Mouse (Mus musculus): Measurements from ENCODE around the gene Trnp1. TPM values are rescaled to one million over a fixed set of nuclear protein-coding genes. Genes with fewer than 3 reads are reported as not detected.
"Not testable (repeated sequence)": the region's sequence is repeated elsewhere in the genome, so short reads cannot be mapped to it uniquely, and the experiment has no call there.

Trnp1 gene
- polyA plus RNA-seq (2015; fragmentation: Nextera tagmentation; extraction: Ambion mirVana), result 6.4 and 6.9 TPM in 2 replicates

DNA sequence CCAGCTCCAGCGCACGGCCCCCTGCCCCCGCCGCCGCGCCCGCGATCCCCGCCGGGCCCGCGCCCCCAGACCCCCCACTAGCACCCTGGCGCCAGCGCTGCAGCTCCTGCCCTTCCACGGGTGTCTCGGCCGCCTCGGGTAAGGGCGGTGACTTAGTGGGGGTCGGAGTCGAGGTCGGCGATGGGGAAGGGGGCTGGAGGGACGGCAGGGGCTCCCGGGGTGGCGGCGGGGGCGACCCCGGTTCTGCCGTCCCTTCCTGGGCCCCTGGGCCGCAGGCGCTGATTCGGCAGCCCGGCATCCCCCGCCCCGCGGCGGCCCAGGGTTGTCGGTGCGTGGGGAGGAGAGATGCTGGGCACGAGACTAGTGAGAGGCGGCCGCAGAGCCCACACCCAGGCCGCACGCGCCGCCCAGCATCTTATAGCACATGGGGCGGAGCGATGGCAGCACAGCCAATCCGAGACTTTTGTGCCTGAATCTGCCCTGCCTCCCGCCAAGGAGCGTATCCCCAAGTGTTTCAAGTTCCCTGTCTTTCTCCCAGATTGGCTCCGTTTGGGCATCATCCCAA, at the start of gene Trnp1:
Gene Trnp1, minus strand, starts transcription at position 391 of the 565 bp plus-strand sequence.
- Histone ChIP-seq H3K4me3 (peak within 1 kb of the TSS; percentile 67), H3K4me2 (peak within 1 kb of the TSS; percentile 89), H3K4me1 (peaks cover 25% of the 10 kb centered on the region), H3K27me3 (replicated peaks) (peaks cover 74% of the 10 kb centered on the region), H3K9me3 (no peaks in the 10 kb centered on the region), H3K9ac (peak within 1 kb of the TSS; percentile 63), H3K36me3 (replicated peaks) (no peaks in the 10 kb centered on the region), H3K27ac (no peak within 1 kb of the TSS)
- peak; percentile 93 for ATAC-seq (replicated peaks)
- WGBS, result 1% methylated on average over 51 of the region's 53 CpGs

DNA sequence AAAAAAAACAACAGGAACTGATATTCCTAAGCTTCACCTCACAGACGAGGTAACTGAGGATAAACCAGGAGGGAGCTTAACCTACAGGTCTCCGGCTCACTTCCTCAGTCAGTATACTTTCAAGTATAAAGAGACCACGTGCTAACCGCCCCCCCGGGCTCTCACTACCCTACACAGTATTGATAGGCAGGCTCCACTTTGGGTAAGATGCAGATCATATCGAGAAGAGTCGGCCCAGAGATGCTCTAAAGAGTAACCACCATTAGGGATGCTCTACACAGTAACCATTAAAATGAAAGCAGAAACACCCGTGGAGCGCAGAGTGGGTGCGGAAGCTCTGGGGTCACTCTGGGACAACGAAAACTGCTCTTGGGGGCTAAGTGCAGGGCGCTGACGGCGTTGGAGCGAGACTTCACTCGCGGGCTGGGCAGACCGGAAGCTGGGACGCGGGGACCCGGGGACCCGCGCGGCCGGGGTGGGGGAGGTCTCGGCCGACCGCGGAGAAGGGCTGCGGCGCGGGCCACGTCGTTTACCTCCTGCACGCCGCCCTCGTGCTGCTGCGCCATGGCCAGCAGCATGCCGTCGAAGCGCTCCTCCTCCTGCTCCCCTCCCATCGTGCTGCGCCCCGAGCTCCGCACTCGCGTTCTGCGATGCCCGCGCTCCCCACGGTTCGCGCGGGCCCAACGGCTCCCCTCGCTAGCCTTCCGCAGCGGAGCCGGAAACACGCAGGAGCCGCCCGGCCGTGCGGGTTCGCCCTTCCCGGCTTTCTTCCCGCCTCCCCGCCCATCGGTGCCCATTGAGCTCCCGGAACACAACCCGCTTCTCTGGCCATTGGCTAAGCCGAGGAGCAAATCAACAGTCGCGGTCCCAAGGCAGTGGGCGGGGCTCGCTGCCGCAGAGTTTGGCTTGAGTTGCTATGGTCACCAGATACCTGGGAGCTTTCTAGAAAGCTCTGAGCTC, 47.2 kb upstream of the Trnp1 start, which contains the start of gene Nudc:
Gene Nudc, minus strand, starts transcription at position 725 of the 960 bp plus-strand sequence.
- Histone ChIP-seq H3K36me3 (replicated peaks) (peaks cover 4% of the 10 kb centered on the region), H3K27ac (peak within 1 kb of the TSS; percentile 84), H3K4me3 (peak within 1 kb of the TSS; percentile 85), H3K4me2 (peak within 1 kb of the TSS; percentile 87), H3K27me3 (replicated peaks) (no peaks in the 10 kb centered on the region), H3K4me1 (peaks cover 18% of the 10 kb centered on the region), H3K9ac (peak within 1 kb of the TSS; percentile 84), H3K9me3 (no peaks in the 10 kb centered on the region)
- under 1% methylated on average over 77 of the region's 77 CpGs for WGBS
- ATAC-seq (replicated peaks), result peak; percentile 99

DNA sequence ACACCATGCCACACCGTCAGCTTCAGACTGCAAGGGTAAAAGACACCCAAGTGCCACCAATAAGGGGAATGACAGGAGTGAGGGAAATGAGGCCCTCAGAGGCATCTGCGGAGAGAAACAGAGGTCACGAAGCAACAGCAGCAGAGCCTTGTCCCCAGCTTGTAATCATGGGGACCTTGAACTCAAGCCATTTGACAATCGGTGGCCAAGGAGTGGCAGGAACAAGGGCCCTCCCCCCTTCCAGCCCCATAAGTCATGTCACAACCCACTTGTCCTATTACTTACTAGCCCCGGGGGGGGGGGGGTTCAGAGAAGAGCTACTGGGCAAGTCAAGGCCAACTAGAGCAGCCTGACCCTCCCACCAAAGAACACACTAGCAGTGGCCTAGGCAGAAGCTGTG, 38.3 kb upstream of the Trnp1 start:
- ATAC-seq (replicated peaks), result no peak
- 89% methylated on average over 5 of the region's 5 CpGs for WGBS
- no peaks in the 10 kb centered on the region for H3K27me3 ChIP-seq (replicated peaks)
- H3K4me3 ChIP-seq, result no peak overlapping the region
- H3K9me3 ChIP-seq, result no peaks in the 10 kb centered on the region
- no peak overlapping the region for H3K27ac ChIP-seq
- peaks cover 44% of the 10 kb centered on the region for H3K36me3 ChIP-seq (replicated peaks)
- no peaks in the 10 kb centered on the region for H3K4me1 ChIP-seq
- H3K9ac ChIP-seq, result no peak overlapping the region
- H3K4me2 ChIP-seq, result no peak overlapping the region

DNA sequence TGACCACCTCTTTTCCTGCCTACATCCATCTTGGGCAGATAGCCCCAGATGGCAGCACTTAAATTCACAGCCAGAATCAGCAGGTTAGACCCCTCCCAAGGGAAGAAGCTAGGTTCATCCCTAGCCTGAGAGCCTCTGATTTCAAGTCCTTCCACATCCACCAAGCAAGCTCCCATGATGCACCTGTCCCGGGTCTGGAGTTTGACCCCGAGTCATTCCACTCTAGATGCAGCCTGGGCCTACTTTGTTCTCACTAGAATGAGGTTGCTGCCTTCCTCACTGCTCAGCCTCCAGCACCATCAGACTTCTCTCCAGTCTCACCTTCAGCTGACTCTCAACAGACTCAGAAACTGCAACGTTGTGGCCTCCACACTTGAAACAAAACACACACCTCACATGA, 37.7 kb upstream of the Trnp1 start:
- ATAC-seq (replicated peaks), result no peak
- Histone ChIP-seq H3K27me3 (replicated peaks) (no peaks in the 10 kb centered on the region), H3K9me3 (no peaks in the 10 kb centered on the region), H3K4me2 (no peak overlapping the region), H3K4me3 (no peak overlapping the region), H3K27ac (no peak overlapping the region), H3K4me1 (no peaks in the 10 kb centered on the region), H3K9ac (no peak overlapping the region), H3K36me3 (replicated peaks) (peaks cover 48% of the 10 kb centered on the region)
- WGBS, result 87% methylated on average over 3 of the region's 3 CpGs

DNA sequence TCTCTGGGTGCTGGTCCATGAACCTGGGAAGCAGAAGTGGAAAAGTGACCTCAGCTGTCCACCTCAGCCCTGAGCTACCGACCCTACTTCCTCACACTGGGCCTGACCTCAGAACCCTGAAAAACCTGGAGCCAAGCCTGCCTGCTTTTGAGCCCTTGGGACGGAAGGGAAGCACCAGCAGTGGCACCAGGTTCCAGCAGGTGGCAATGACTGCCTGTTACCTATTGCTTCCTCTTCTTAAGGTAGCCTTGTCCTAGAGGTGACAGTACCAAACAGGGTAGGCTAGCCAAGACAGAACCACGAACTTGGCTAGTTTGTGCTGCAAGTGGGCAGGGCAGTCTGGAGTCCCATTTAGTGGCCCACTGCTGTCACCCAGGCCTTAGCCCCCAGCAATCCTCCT, 34.4 kb upstream of the Trnp1 start:
- 91% methylated on average over 3 of the region's 3 CpGs for WGBS
- Histone ChIP-seq H3K4me3 (no peak overlapping the region), H3K9ac (no peak overlapping the region)

DNA sequence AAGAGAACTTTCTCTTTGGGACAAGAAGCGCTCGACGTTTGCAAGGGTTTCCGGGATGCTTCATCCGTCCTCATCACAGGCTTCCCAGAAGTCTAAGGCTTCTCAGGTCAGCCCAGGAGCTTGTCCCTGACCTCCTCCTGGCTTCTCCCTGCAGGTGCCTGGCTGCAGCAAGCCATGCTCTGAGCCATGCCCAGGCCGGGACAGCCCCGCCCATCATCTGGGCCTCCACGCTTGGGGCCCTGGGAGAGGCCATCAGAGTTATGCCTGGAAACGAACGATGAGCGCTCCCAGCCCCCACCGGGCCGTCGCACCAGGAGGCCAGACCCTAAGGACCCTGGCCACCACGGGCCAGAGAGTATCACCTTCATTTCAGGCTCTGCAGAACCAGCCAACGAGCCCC, 29.4 kb upstream of the Trnp1 start:
- 76% methylated on average over 16 of the region's 16 CpGs for WGBS
- Histone ChIP-seq H3K4me1 (no peaks in the 10 kb centered on the region), H3K27me3 (replicated peaks) (no peaks in the 10 kb centered on the region), H3K27ac (no peak overlapping the region), H3K9ac (no peak overlapping the region), H3K36me3 (replicated peaks) (peaks cover 20% of the 10 kb centered on the region), H3K4me3 (no peak overlapping the region), H3K4me2 (no peak overlapping the region), H3K9me3 (no peaks in the 10 kb centered on the region)
- ATAC-seq (replicated peaks), result no peak

More for the DNA sequence above, 34.4 kb upstream of the Trnp1 start:
- no peaks in the 10 kb centered on the region for H3K4me1 ChIP-seq
- no peak for ATAC-seq (replicated peaks)
- H3K4me2 ChIP-seq, result no peak overlapping the region
- H3K9me3 ChIP-seq, result no peaks in the 10 kb centered on the region
- peaks cover 39% of the 10 kb centered on the region for H3K36me3 ChIP-seq (replicated peaks)
- no peaks in the 10 kb centered on the region for H3K27me3 ChIP-seq (replicated peaks)
- no peak overlapping the region for H3K27ac ChIP-seq

DNA sequence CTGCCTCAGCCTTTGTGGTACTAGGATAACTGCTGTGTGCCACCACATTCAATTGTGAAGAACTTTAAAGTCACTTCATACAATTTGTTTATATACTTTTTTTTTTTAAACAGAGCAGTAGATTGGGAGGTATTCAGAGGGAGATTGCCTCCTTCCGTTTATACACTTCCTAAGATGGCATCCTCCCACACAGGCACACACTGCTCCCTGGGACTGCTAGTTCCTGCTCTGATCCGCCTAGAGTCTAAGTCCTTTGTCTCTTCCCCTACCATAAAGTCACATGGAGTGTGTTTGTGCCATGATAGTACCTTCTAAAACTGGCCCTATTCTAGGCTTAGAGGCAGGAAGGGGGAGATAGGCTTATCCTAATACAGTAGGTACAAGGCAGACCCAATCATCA, 23.2 kb upstream of the Trnp1 start:
- Histone ChIP-seq H3K9me3 (no peaks in the 10 kb centered on the region), H3K4me1 (peaks cover 8% of the 10 kb centered on the region; the same call in 1 of the 2 replicates), H3K9ac (no peak overlapping the region), H3K27me3 (replicated peaks) (peaks cover 42% of the 10 kb centered on the region), H3K27ac (no peak overlapping the region), H3K4me2 (no peak overlapping the region), H3K36me3 (replicated peaks) (no peaks in the 10 kb centered on the region), H3K4me3 (no peak overlapping the region)
- 72% methylated on average over 2 of the region's 2 CpGs for WGBS
- ATAC-seq (replicated peaks), result no peak

DNA sequence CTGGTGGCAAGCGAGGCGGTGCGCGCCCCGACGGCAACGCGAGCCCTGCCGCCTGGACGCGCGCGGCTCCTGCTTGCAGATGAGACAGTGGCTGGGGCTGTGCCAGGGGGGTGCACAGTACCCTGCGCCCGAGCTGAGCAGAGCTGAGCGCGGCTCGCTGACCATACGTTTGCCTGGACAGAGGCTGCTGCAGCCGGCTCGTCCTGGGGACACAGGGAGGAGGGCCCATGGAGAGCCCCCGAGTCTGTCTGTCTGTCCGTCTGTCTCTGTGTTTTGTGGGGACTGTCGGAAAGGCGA, 21.0 kb upstream of the Trnp1 start:
- H3K27ac ChIP-seq, result no peak overlapping the region
- peak overlapping the region; percentile 33 for H3K4me2 ChIP-seq
- H3K9me3 ChIP-seq, result no peaks in the 10 kb centered on the region
- H3K9ac ChIP-seq, result no peak overlapping the region
- ATAC-seq (replicated peaks), result no peak
- peaks cover 8% of the 10 kb centered on the region; the same call in 1 of the 2 replicates for H3K4me1 ChIP-seq
- 5% methylated on average over 25 of the region's 25 CpGs for WGBS
- H3K27me3 ChIP-seq (replicated peaks), result peaks cover 42% of the 10 kb centered on the region
- H3K4me3 ChIP-seq, result peak overlapping the region; percentile 27
- no peaks in the 10 kb centered on the region for H3K36me3 ChIP-seq (replicated peaks)

DNA sequence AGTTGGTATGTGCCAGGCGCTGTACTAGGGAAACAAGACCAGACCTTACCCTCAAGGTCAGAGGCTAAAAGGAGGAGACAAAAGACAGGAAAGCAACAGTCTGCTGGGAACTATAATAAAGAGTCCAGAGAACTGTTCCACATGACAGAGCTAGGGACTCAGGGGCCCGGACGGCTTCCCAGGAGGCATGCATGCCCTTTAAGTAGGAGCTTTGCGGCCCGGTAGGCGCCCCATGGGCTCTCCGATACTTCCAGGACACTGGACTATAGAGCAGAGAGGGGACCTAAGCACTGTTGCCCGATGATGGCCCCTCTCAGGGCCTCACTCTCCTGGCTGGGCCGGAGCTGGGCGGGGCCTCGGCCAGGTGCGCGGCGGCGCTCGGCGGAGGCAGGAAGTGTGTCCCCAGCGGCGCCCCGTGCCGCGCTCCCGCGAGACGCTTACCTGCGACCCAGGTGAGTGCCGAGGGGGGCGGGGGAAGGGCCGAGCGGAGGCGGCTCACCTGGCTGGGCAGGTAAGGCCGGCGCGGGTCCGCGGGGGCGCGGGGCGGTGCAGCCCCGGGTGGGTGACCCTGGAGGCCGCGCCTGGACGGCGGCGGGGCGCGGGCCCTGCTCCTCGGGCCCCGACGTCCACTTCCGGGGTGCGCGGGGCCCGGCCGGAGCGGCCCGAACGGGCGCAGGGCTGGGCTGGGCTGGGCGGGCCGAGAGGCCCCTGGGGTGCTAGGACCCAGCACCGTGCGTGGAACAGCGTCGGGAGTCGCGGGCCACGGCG, 20.4 kb upstream of the Trnp1 start, which contains the start of gene Kdf1:
Gene Kdf1, plus strand, starts transcription at position 363 of the 768 bp plus-strand sequence.
- ATAC-seq (replicated peaks), result no peak
- peak within 1 kb of the TSS; percentile 27 for H3K4me3 ChIP-seq
- H3K9ac ChIP-seq, result no peak within 1 kb of the TSS
- H3K27me3 ChIP-seq (replicated peaks), result peaks cover 42% of the 10 kb centered on the region
- peak within 1 kb of the TSS; percentile 33 for H3K4me2 ChIP-seq
- H3K4me1 ChIP-seq, result peaks cover 8% of the 10 kb centered on the region; the same call in 1 of the 2 replicates
- no peaks in the 10 kb centered on the region for H3K36me3 ChIP-seq (replicated peaks)
- 4% methylated on average over 54 of the region's 69 CpGs for WGBS
- H3K9me3 ChIP-seq, result no peaks in the 10 kb centered on the region
- H3K27ac ChIP-seq, result no peak within 1 kb of the TSS

DNA sequence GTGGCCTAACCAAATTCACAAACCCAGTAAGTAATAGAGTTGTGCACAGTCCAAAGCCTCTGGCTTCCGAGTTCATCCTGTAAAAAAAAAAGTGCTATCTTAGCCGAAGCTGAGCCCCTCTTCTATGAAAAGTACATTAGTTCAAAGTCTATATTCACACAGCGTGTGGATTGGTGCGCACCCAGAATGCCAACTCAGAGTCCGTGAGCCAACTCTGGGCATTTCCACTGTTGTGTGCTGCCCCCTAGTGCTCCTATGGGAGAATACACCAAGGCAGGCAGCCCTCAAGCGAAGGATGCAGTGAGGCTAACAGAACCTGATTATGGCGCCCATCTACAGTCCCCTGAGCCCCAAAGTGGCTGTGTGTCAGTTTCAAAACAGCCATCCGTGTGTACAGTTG, 14.6 kb upstream of the Trnp1 start:
- Histone ChIP-seq H3K36me3 (replicated peaks) (no peaks in the 10 kb centered on the region), H3K4me1 (no peaks in the 10 kb centered on the region), H3K9ac (no peak overlapping the region), H3K9me3 (no peaks in the 10 kb centered on the region), H3K4me3 (no peak overlapping the region), H3K4me2 (no peak overlapping the region), H3K27ac (no peak overlapping the region), H3K27me3 (replicated peaks) (peaks cover 11% of the 10 kb centered on the region)
- WGBS, result 7% methylated on average over 8 of the region's 8 CpGs
- ATAC-seq (replicated peaks), result no peak

DNA sequence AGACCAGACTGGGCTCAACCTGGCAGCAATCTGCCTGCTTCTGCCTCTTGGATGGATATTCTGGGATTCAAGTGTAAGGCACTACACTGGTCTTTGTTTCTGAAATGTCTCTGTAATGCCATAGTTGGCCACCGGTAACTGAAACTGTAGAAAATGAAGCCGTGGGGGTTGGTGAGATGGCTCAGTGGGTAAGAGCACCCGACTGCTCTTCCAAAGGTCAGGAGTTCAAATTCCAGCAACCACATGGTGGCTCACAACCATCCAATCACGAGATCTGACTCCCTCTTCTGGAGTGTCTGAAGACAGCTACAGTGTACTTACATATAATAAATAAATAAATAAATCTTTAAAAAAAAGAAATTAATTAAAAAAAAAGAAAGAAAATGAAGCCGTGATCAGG, 14.2 kb upstream of the Trnp1 start:
- H3K27me3 ChIP-seq (replicated peaks); H3K27ac ChIP-seq; H3K4me3 ChIP-seq; H3K4me2 ChIP-seq; H3K9ac ChIP-seq; H3K36me3 ChIP-seq (replicated peaks); H3K4me1 ChIP-seq; H3K9me3 ChIP-seq; ATAC-seq (replicated peaks): not testable (repeated sequence)
- WGBS, result 62% methylated on average over 5 of the region's 5 CpGs

DNA sequence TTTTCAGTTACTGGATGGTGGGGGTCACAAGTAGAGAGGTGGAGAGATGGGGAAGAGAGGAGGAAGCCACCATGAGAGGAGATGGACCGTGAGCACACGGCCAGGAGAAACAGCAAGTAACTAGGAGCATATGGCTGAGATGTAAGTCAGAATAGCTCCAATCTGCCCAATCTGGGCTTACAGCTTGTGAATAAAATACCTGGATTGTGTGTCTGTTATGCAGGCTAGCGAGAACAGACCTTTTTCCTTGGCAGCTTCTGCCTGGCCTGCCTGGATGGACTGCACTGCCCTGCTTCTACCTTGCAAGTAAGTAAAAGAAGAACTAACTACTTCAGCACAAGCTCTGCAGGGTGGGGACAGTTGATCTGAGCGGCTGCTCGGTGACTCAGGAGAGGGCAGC, 12.7 kb upstream of the Trnp1 start:
- Histone ChIP-seq H3K9ac (no peak overlapping the region), H3K27me3 (replicated peaks) (peaks cover 2% of the 10 kb centered on the region; the same call in 1 of the 2 replicates), H3K27ac (no peak overlapping the region), H3K4me2 (no peak overlapping the region), H3K4me3 (no peak overlapping the region), H3K4me1 (no peaks in the 10 kb centered on the region), H3K36me3 (replicated peaks) (no peaks in the 10 kb centered on the region), H3K9me3 (no peaks in the 10 kb centered on the region)
- WGBS, result 80% methylated on average over 5 of the region's 5 CpGs
- no peak for ATAC-seq (replicated peaks)
